32 mouse cellular contexts compared by ENCODE assay signal in the genomic region with DNA sequence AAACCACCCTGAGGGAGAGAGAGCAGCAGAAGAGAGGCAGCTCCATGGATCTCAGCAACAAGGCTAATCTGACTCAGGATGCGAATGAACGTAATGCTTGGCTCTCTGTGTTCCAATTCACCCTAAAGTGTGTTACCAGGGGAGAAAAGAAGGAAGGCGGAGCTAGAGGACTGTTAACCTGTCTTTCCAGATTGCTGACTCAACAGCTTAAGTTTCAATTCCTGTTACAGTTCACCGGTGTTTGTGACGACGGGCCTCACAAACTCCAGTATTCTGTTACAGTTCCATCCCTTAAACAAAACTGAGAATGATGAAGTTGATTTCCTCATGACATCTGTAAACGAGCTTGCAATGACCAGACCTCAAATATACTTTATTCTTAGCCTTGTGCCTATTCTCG. TPM values are rescaled to one million over a fixed set of nuclear protein-coding genes. Genes with fewer than 3 reads are reported as not detected.
DNase-seq lines count a peak whose midpoint lies in the region; ATAC-seq and TF ChIP-seq lines count a peak whose summit lies in the region.
"Had no signal": no experiment of that assay in that cellular context is flagged by ENCODE, and none has a peak within 500 bp of the region (broad histone marks: within the 10 kb centered on the region; RNA-seq: fewer than 3 reads in every experiment).

No protein-coding gene starts in this region.

- no peaks in the 10 kb centered on the region for H3K27me3 ChIP-seq in kidney, embryonic 14.5 days (ENCODE audit: control insufficient read depth, insufficient read depth, low read length)
- H3K27me3 ChIP-seq in intestine, postnatal 0 days (replicated peaks; ENCODE audit: control insufficient read depth, insufficient read depth, low read length), result no peaks in the 10 kb centered on the region
- no peaks in the 10 kb centered on the region for H3K27me3 ChIP-seq in heart, embryonic 10.5 days (ENCODE audit: insufficient read depth, poor library complexity, severe bottlenecking)
- H3K27me3 ChIP-seq: limb, embryonic 12.5 days had no signal

- H3K9me3 ChIP-seq in kidney, embryonic 14.5 days (ENCODE audit: control insufficient read depth, low read length), result no peaks in the 10 kb centered on the region
- no peaks in the 10 kb centered on the region for H3K9me3 ChIP-seq in intestine, postnatal 0 days (ENCODE audit: control insufficient read depth)
- H3K9me3 ChIP-seq in heart, embryonic 10.5 days, result no peaks in the 10 kb centered on the region
- H3K9me3 ChIP-seq: hindbrain, embryonic 10.5 days; limb, embryonic 12.5 days had no signal

- H3K27ac ChIP-seq in kidney, embryonic 14.5 days (ENCODE audit: low read depth, low read length), result no peak overlapping the region
- no peak overlapping the region for H3K27ac ChIP-seq in intestine, postnatal 0 days (ENCODE audit: low read depth, low read length)
- H3K27ac ChIP-seq in heart, embryonic 10.5 days, result no peak overlapping the region
- H3K27ac ChIP-seq: hindbrain, embryonic 10.5 days; limb, embryonic 12.5 days had no signal

- no peak overlapping the region for H3K9ac ChIP-seq in kidney, embryonic 14.5 days (ENCODE audit: low read depth, low read length)
- no peak overlapping the region for H3K9ac ChIP-seq in intestine, postnatal 0 days (ENCODE audit: low read depth, low read length)
- H3K9ac ChIP-seq: limb, embryonic 12.5 days; liver, postnatal 0 days had no signal

- no peak for DNase-seq in kidney, adult 9 months
- peak; percentile 2 for DNase-seq in CD4-positive helper T cell, adult 2 months (ENCODE audit: low read depth, low spot score)
- no peak for DNase-seq in lung, adult 18-20 months
- no peak for DNase-seq in adrenal gland, postnatal 25 days
- DNase-seq in heart, embryonic 10.5 days (ENCODE audit: low spot score), result no peak
- DNase-seq: cerebellum, adult 11 months; cerebellum, adult 9-11 months; kidney, postnatal 10 days; liver, postnatal 0 days; lung, postnatal 14 days; midbrain, embryonic 14.5 days; right cerebral cortex, postnatal 14 days; thymus, postnatal 25 days had no signal

- peaks cover 15% of the 10 kb centered on the region; the same call in 1 of the 2 replicates for H3K4me1 ChIP-seq in kidney, embryonic 14.5 days (ENCODE audit: control insufficient read depth, insufficient read depth, low read length)
- 0 out of 2 replicates have a peak, but pooled peaks cover 6% of the 10 kb centered on the region for H3K4me1 ChIP-seq in intestine, postnatal 0 days (replicated peaks; ENCODE audit: control insufficient read depth, insufficient read depth, low read length)
- no peaks in the 10 kb centered on the region for H3K4me1 ChIP-seq in heart, embryonic 10.5 days
- H3K4me1 ChIP-seq: limb, embryonic 12.5 days had no signal

- no peak overlapping the region for H3K4me2 ChIP-seq in kidney, embryonic 14.5 days (replicated peaks; ENCODE audit: low read depth, low read length)
- H3K4me2 ChIP-seq in intestine, postnatal 0 days (replicated peaks; ENCODE audit: low read depth), result peak overlapping the region; percentile 35; the same call in 1 of the 2 replicates
- H3K4me2 ChIP-seq: limb, embryonic 12.5 days; liver, embryonic 11.5 days had no signal

- no peaks in the 10 kb centered on the region for H3K36me3 ChIP-seq in kidney, embryonic 14.5 days (ENCODE audit: control insufficient read depth, insufficient read depth, low read length)
- H3K36me3 ChIP-seq in intestine, postnatal 0 days (ENCODE audit: control insufficient read depth, insufficient read depth), result no peaks in the 10 kb centered on the region
- H3K36me3 ChIP-seq in heart, embryonic 10.5 days, result no peaks in the 10 kb centered on the region
- H3K36me3 ChIP-seq: hindbrain, embryonic 10.5 days; limb, embryonic 12.5 days had no signal

- peak; percentile 84 for ATAC-seq in kidney, embryonic 14.5 days (ENCODE audit: low FRiP score, low TSS enrichment)
- 0 out of 2 replicates have a peak, but pooled peaks have one; percentile 34 for ATAC-seq in common myeloid progenitor, adult 5-6 weeks (replicated peaks; ENCODE audit: low read depth, poor library complexity, severe bottlenecking)
- peak; percentile 25 for ATAC-seq in intestine, postnatal 0 days
- ATAC-seq: hindbrain, embryonic 16.5 days; liver, postnatal 0 days had no signal

- TF ChIP-seq CTCF in intestine, postnatal 0 days (IDR thresholded peaks at IDR 0.05; ENCODE audit: low read depth), result no peak

- H3K4me3 ChIP-seq in kidney, embryonic 14.5 days (ENCODE audit: low read length), result no peak overlapping the region
- H3K4me3 ChIP-seq in intestine, postnatal 0 days (ENCODE audit: low read depth, low read length), result no peak overlapping the region
- no peak overlapping the region for H3K4me3 ChIP-seq in heart, embryonic 10.5 days
- H3K4me3 ChIP-seq: hindbrain, embryonic 10.5 days; limb, embryonic 12.5 days had no signal

- 32% methylated on average over 8 of the region's 8 CpGs for WGBS in kidney, embryonic 14.5 days
- WGBS in intestine, postnatal 0 days, result 52% methylated on average over 8 of the region's 8 CpGs
- WGBS in heart, embryonic 10.5 days, result 76% methylated on average over 8 of the region's 8 CpGs

RNA-seq across cellular contexts. Expression of a gene that starts 4.1 kb away (rescaled TPM):
- not detected in 2 replicates for polyA plus RNA-seq in kidney, embryonic 14.5 days (2014; fragmentation: Nextera tagmentation; extraction: Ambion mirVana)
- total RNA-seq in common myeloid progenitor, adult 5-6 weeks (2017), result not detected in 2 replicates
- polyA plus RNA-seq in intestine, postnatal 0 days (2015; fragmentation: Nextera tagmentation; extraction: Ambion mirVana), result not detected in 2 replicates
- total RNA-seq in adrenal gland, postnatal 25 days (2021), result not detected in 2 replicates
- polyA plus RNA-seq in heart, embryonic 10.5 days (2016; fragmentation: Nextera tagmentation; extraction: Ambion mirVana), result not detected in 2 replicates
- total RNA-seq: adrenal gland, adult 18-20 months; adrenal gland, postnatal 4 days; gastrocnemius, postnatal 4 days; layer of hippocampus, adult 8-10 months; left cerebral cortex, postnatal 14 days; megakaryocyte, adult 5-6 weeks had no signal
- polyA plus RNA-seq: cortical plate, adult 2 months; embryonic facial prominence, embryonic 11.5 days; forebrain, embryonic 11.5 days; heart, postnatal 0 days; hindbrain, embryonic 10.5 days; hindbrain, embryonic 16.5 days; limb, embryonic 12.5 days; liver, embryonic 11.5 days; liver, postnatal 0 days; midbrain, embryonic 14.5 days; neural tube, embryonic 11.5 days; spleen, adult 2 months had no signal

RNA-seq across cellular contexts. Expression of a gene that starts 29.7 kb away (rescaled TPM):
- 6.0 and 11.6 TPM in 2 replicates for polyA plus RNA-seq in kidney, embryonic 14.5 days (2014; fragmentation: Nextera tagmentation; extraction: Ambion mirVana)
- 0.78 TPM in 1 of 2 replicates, not detected in the other for total RNA-seq in common myeloid progenitor, adult 5-6 weeks (2017)
- polyA plus RNA-seq in intestine, postnatal 0 days (2015; fragmentation: Nextera tagmentation; extraction: Ambion mirVana), result 2.8 TPM in 2 replicates
- 16.3 and 16.5 TPM in 2 replicates for total RNA-seq in adrenal gland, postnatal 25 days (2021)
- polyA plus RNA-seq in heart, embryonic 10.5 days (2016; fragmentation: Nextera tagmentation; extraction: Ambion mirVana), result 0.85 and 2.6 TPM in 2 replicates
- total RNA-seq: megakaryocyte, adult 5-6 weeks had no signal
- polyA plus RNA-seq: neural tube, embryonic 11.5 days had no signal

RNA-seq across cellular contexts. Expression of a gene that starts 55.5 kb away (rescaled TPM):
- 83.5 and 91.2 TPM in 2 replicates for polyA plus RNA-seq in kidney, embryonic 14.5 days (2014; fragmentation: Nextera tagmentation; extraction: Ambion mirVana)
- 35.0 and 68.7 TPM in 2 replicates for total RNA-seq in common myeloid progenitor, adult 5-6 weeks (2017)
- 152 TPM in 2 replicates for polyA plus RNA-seq in intestine, postnatal 0 days (2015; fragmentation: Nextera tagmentation; extraction: Ambion mirVana)
- total RNA-seq in adrenal gland, postnatal 25 days (2021), result 11.0 and 14.5 TPM in 2 replicates
- polyA plus RNA-seq in heart, embryonic 10.5 days (2016; fragmentation: Nextera tagmentation; extraction: Ambion mirVana), result 37.8 and 38.7 TPM in 2 replicates

Comparison
In these comparisons a context has a peak if more than half of its experiments do, and no peak if none do; other contexts are left out.
1. ATAC-seq: peak in every context shown above with its lines; median percentile 84 in kidney, embryonic 14.5 days; 34 in common myeloid progenitor, adult 5-6 weeks; 25 in intestine, postnatal 0 days.